Mouse (Mus musculus): ENCODE measurements around the gene Kri1.

GRCm38 (mm10) chr9:21290589-21290988 lies 2.8 kb upstream of the Kri1 start:
- TF ChIP-seq POLR2A (IDR thresholded peaks at IDR 0.05; ENCODE audit: insufficient read depth, low read depth, low read length) (no peak), CTCF (IDR thresholded peaks at IDR 0.05; ENCODE audit: insufficient read depth, low read depth, low read length) (no peak)

Measured in olfactory bulb, adult 2 months (tissue).